Mouse (Mus musculus) retina, postnatal 7 days (tissue): Measurements from ENCODE around the gene Ccpg1.

ENCODE experiments used
- DNase-seq: peaks from one replicate; pipeline ENCODE4 v3.0.0-alpha.2; 2012; ENCODE audit warnings: low read depth, low spot score

Ccpg1 gene

DNA sequence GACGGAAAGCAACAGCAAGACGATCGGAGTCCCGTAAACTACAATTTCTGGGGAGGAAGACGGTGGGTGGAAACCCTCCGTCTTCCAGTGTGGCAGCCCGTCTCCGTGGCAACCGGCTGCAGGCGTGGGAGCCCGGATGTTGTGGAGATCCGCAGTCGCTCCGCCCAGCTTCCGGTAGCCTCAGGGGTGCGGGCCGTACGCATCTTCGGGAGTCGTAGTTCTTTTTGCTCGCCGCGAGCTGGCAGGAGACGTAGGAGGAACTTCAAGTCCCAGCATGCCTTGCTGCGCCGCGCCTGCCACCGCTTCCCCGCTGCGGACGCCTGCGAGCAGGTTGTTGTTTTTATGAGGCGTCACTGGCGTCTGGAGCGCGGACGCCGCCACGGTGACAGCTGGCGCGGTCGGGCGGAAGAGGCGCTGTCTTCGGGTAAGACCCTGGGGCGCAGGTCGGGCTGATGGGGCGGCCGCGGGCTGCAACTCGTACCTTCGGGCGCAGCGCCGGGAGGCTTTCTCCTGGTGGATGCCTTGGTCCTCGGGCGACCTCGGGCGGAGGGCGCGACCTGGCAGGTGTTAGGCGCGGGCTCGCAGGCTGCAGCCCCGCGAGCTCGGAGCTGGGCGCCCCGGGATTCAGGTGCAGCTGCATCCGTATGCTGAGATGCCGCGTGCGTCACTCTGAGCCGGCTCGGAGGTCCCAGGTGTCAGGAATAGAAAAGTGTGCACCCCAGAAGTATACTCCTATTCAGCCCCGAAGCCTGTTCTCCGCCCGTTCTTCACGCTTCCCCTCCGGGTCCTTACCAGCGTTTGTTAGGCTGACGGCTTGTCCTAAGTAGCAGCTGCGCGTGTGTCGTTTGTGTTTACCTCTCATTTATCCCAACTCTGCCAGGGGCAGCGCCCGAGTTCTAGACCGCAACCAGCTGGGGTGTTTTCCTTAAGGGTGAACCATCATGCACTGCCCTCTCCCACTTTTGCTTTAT lies at the start of gene Ccpg1, which contains the start of gene Ccpg1os:
Ccpg1 (plus strand) TSS at position 180 of the 971 bp plus-strand sequence.
Ccpg1os (minus strand) TSS at position 133 of the 971 bp plus-strand sequence.
- DNase-seq, result peak; percentile 92

GRCm38 (mm10) chr9:72936301-72936700 lies 48.9 kb upstream of the Ccpg1 start:
- DNase-seq, result no peak

- DNase-seq, result no peak
Observed at GRCm38 (mm10) chr9:72943424-72943823, 41.8 kb upstream of the Ccpg1 start.

GRCm38 (mm10) chr9:72944286-72944685 lies 40.9 kb upstream of the Ccpg1 start:
- DNase-seq, result no peak

GRCm38 (mm10) chr9:72947010-72947409 lies 38.2 kb upstream of the Ccpg1 start:
- no peak for DNase-seq

DNA sequence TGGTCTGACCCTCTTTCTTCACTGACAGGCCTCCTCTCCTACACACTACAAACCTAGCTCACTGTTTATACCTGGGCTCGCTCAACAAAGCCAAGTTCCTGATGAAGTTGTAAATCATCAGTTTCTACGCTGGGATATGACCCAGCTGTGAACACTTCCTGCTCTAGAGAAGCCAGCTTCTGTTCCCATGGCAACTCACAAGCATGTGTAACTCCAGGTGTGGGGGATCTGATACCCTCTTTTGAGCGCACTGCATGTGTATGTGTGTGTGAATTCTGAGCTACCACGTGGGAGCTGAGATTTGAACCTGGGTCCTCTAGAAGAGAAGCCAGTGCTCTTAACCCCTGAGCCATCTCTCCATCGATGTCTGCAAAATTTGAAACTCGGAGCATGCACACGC lies 35.7 kb upstream of the Ccpg1 start:
- no peak for DNase-seq

GRCm38 (mm10) chr9:72954746-72955145 lies 30.5 kb upstream of the Ccpg1 start:
- no peak for DNase-seq

- peak; percentile 35 for DNase-seq
Observed at GRCm38 (mm10) chr9:72955546-72955945, 29.7 kb upstream of the Ccpg1 start.

- DNase-seq, result peak; percentile 75
Observed at GRCm38 (mm10) chr9:72958521-72959450, 26.4 kb upstream of the Ccpg1 start, which contains the start of the genes Dyx1c1 and Gm44503. Gene Dyx1c1 (plus strand): TSS chr9:72958785. Gene Gm44503 (plus strand): TSS chr9:72958852.

GRCm38 (mm10) chr9:72961346-72961745 lies 23.9 kb upstream of the Ccpg1 start:
- no peak for DNase-seq

DNA sequence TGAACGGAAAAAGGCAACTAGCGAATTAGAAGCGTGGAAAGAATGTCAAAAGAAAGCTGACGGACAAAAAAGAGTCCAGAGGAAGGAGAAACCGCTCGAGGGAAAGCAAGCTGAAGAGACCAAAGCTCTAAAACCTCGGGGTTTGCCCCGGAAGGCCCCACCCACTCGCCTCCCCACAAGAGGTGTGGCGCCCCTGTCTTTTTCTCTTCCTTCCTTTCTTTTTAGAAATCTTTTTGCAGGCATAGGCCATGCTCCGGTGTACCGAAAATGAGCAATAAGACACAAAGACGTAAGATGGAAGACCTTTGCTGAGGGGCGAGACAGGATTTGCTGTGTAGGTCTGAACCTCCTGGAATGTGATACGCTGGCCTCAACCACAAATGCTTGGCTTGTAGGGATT lies 23.3 kb upstream of the Ccpg1 start:
- no peak for DNase-seq

GRCm38 (mm10) chr9:72968349-72969061 lies 16.7 kb upstream of the Ccpg1 start:
- DNase-seq, result peak; percentile 53

- DNase-seq, result no peak
Observed at GRCm38 (mm10) chr9:72969874-72970273, 15.4 kb upstream of the Ccpg1 start.

DNA sequence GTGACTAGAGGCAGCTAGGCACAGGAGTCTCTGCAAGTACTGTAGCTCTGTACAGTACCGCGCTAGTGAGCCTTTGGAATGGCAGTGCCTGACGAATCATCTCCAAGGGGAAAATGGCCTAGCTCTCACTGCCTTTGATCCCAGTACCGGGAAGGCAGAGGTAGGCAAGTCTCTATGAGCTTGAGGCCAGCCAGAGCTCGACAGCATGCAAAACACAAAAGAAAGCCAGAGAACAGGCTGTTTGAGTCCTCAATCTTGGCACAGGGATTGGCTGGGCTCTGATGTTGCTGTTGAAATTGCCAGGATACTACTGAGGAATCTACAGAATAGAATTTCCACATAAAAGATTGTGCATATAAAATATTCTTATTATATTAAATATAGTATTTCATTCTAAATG lies 12.8 kb upstream of the Ccpg1 start:
- no peak for DNase-seq

- DNase-seq, result no peak
Observed at GRCm38 (mm10) chr9:72972984-72973383, 12.2 kb upstream of the Ccpg1 start.

DNA sequence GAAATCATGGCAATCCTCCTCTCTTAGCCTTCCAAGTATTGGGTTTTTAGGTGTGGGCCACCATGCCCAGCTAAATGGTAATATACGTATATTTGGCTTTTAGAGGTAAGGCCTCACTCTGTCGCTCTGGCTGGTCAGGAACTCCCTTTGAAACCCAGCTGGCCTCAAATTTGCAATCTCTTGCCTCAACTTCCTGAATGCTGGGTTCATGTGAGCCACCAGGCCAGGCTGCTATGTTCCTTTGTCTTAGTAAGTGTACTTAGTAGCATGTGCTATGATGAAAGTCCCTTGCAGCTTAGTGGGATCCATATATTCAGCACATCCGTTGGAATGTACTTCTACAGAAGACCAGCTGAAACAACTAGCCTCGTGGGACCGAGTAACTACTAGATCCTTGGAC lies 10.5 kb upstream of the Ccpg1 start:
- DNase-seq, result no peak

DNA sequence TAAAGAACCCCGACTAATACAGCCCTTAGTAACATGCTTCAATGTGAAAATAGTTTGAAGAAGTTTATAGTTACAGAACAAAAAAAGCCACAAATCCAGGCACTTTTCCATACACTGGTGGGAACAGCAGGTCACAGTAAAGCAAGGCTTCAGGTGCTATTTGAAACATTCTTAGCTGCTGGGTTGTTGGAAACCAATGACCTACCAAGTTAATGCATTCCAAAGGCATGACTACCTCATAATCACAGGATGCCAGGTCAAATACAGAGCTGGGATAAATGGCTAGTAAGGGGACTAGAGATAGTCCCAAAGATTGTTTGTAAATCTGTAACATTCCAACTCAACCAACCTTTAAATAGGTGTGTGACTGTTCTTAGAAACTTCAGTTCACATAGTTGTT lies 10.0 kb upstream of the Ccpg1 start:
- DNase-seq, result no peak

DNA sequence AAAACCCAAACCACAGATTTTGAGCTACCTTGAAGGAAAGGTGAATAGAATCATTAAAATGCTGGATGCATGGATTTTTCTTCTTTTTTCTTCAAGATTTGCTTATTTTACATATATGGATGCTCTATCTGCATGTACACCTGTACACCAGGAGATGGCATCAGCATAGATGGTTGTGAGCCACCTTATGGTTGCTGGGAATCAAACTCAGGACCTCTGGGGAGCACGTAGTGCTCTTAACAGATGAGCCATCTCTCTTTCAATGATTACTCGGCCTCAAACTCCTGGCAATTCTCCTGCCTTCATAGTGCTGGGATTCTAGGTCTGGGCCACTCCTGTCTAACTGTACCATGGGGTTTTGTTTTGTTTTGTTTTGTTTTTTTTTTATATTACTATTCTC lies 2.2 kb upstream of the Ccpg1 start:
- DNase-seq, result no peak

DNA sequence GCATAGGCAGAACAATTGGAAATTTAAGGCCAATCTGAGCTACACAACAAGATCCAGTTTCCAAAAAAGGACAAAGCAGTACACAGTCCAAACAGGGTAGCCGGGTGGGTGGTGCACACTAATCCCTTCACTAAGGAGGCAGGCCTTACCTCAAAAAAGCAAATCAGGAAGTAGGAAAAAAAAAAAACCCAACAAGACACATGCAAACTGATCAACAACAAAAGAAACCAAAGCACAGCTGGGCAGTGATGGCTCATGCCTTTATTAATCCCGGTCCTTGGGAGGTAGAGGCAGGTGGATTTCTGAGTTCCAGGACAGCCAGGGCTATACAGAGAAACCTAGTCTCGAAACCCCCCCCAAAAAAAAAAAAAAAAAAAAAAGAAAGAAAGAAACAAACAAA lies 2.5 kb downstream of the Ccpg1 start:
- no peak for DNase-seq

- no peak for DNase-seq
Observed at GRCm38 (mm10) chr9:72988706-72989105, 3.5 kb downstream of the Ccpg1 start.

DNA sequence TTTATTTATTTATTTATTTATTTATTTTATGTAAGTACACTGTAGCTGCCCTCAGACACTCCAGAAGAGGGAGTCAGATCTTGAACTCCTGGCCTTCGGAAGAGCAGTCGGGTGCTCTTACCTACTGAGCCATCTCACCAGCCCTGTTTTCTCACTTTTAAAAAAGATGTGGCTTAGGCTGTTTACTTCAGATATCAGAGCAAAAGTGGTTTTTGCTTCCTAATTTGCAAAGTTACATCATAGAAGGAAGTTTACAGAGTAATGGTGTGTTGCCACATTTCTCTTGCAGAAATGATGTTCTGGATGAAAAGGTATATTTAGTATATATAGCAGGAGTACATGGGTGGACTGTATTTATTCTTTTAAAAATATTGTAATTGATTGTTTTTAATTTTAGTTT lies 6.2 kb downstream of the Ccpg1 start:
- DNase-seq, result no peak
